Mouse (Mus musculus): ENCODE measurements around the gene Csnk2a1.

GRCm38 (mm10) chr2:152292475-152292874 is 65.8 kb downstream of the Csnk2a1 start:
- TF ChIP-seq GATA1 (IDR thresholded peaks at IDR 0.05; ENCODE audit: low read length) (no peak), TAL1 (IDR thresholded peaks at IDR 0.05; ENCODE audit: low read length) (no peak)
